Mouse (Mus musculus) lung, embryonic 16.5 days (tissue): ENCODE measurements around the gene Acadl. TPM values are rescaled to one million over a fixed set of nuclear protein-coding genes. Genes with fewer than 3 reads are reported as not detected.

Source experiments
- ATAC-seq: fragments of 200-750 bp; cut with Nextera tagmentation; 2 replicates; pipeline ENCODE4 v1.8.0; 2017; ENCODE audit warnings: low read depth, mild to moderate bottlenecking, moderate library complexity
- H3K27ac ChIP-seq: fragments of 300-500 bp; sonication (generic); 2 replicates; pipeline ENCODE4 v1.5.1; 2014; ENCODE audit warnings: mild to moderate bottlenecking, control low read depth, low read length
- H3K27me3 ChIP-seq: fragments of 300-500 bp; sonication (generic); 2 replicates; pipeline ENCODE4 v1.6.1; 2014; ENCODE audit warnings: low read depth, low read length, mixed read lengths; ENCODE audit not compliant: control insufficient read depth, insufficient read depth
- H3K36me3 ChIP-seq: fragments of 300-500 bp; sonication (generic); 2 replicates; pipeline ENCODE4 v1.6.1; 2014; ENCODE audit warnings: low read length; ENCODE audit not compliant: control insufficient read depth, insufficient read depth
- H3K4me1 ChIP-seq: fragments of 300-500 bp; sonication (generic); replicated peaks from 2 replicates; pipeline ENCODE4 v1.6.1; 2014; ENCODE audit warnings: low read length, mixed read lengths; ENCODE audit not compliant: control insufficient read depth, insufficient read depth
- H3K4me2 ChIP-seq: fragments of 300-500 bp; sonication (generic); 2 replicates; pipeline ENCODE4 v1.6.1; 2014; ENCODE audit warnings: low read depth, low read length, control low read depth
- H3K4me3 ChIP-seq: fragments of 300-500 bp; sonication (generic); 2 replicates; pipeline ENCODE4 v1.5.1; 2014; ENCODE audit warnings: mild to moderate bottlenecking, low read length, control low read depth
- H3K9ac ChIP-seq: fragments of 300-500 bp; sonication (generic); 2 replicates; pipeline ENCODE4 v1.6.1; 2014; ENCODE audit warnings: low read length, control low read depth
- H3K9me3 ChIP-seq: fragments of 300-500 bp; sonication (generic); 2 replicates; pipeline ENCODE4 v1.6.1; 2016; ENCODE audit warnings: low read length; ENCODE audit not compliant: control insufficient read depth
- WGBS: fragments of 180-500 bp; shearing (Covaris S2); extraction: QIAGEN DNeasy Blood & Tissue Kit; methylation state at CpG from one replicate; pipeline ENCODE4 v1.1.7; 2014; 5-methylcytosine and 5-hydroxymethylcytosine counted together
- polyA plus RNA-seq: library from polyadenylated mRNA; unstranded; fragments of >200 nt; fragmentation: Nextera tagmentation; extraction: Ambion mirVana; gene quantifications from 2 replicates; pipeline ENCODE4 v1.2.1, GENCODE M21; 2015

Gene Acadl
- polyA plus RNA-seq, 1 experiment from 2014 or later = 197 TPM

GRCm38 (mm10) chr1:66829400-66830080, 33.5 kb downstream of the Acadl start:
- ATAC-seq = 0 out of 2 replicates have a peak, but pooled peaks have one; percentile 29
- 47% methylated on average over 9 of the region's 9 CpGs for WGBS
- H3K4me3 ChIP-seq = no peak overlapping the region
- no peaks in the 10 kb centered on the region; the same call in 1 of the 2 replicates for H3K36me3 ChIP-seq
- no peaks in the 10 kb centered on the region for H3K9me3 ChIP-seq
- H3K9ac ChIP-seq = no peak overlapping the region
- peak overlapping the region; percentile 21 for H3K27ac ChIP-seq
- H3K4me1 ChIP-seq = peaks cover 13% of the 10 kb centered on the region; the same call in 1 of the 2 replicates
- no peaks in the 10 kb centered on the region for H3K27me3 ChIP-seq
- H3K4me2 ChIP-seq = no peak overlapping the region

GRCm38 (mm10) chr1:66821966-66822365, 41.1 kb downstream of the Acadl start:
- 62% methylated on average over 9 of the region's 9 CpGs for WGBS
- Histone ChIP-seq H3K4me3 (no peak overlapping the region), H3K27me3 (no peaks in the 10 kb centered on the region), H3K9me3 (no peaks in the 10 kb centered on the region), H3K36me3 (no peaks in the 10 kb centered on the region), H3K27ac (no peak overlapping the region), H3K4me2 (no peak overlapping the region), H3K9ac (no peak overlapping the region), H3K4me1 (peaks cover 4% of the 10 kb centered on the region)
- ATAC-seq = no peak

GRCm38 (mm10) chr1:66820241-66820640, 42.8 kb downstream of the Acadl start:
- H3K4me2 ChIP-seq = 0 out of 2 replicates have a peak overlapping the region, but pooled peaks have one; percentile 1
- H3K4me1 ChIP-seq = peaks cover 5% of the 10 kb centered on the region
- WGBS = 7% methylated on average over 7 of the region's 7 CpGs
- H3K27me3 ChIP-seq = no peaks in the 10 kb centered on the region
- no peaks in the 10 kb centered on the region for H3K36me3 ChIP-seq
- H3K4me3 ChIP-seq = no peak overlapping the region
- no peaks in the 10 kb centered on the region for H3K9me3 ChIP-seq
- no peak for ATAC-seq
- H3K9ac ChIP-seq = peak overlapping the region; percentile 0; the same call in 1 of the 2 replicates
- H3K27ac ChIP-seq = no peak overlapping the region

- ATAC-seq = peak; percentile 32
- no peaks in the 10 kb centered on the region for H3K27me3 ChIP-seq
- no peaks in the 10 kb centered on the region for H3K36me3 ChIP-seq
- peak overlapping the region; percentile 94 for H3K4me2 ChIP-seq
- peaks cover 10% of the 10 kb centered on the region for H3K4me1 ChIP-seq
- WGBS = under 1% methylated on average over 20 of the region's 20 CpGs
- H3K4me3 ChIP-seq = peak overlapping the region; percentile 74
- peak overlapping the region; percentile 80 for H3K27ac ChIP-seq
- H3K9ac ChIP-seq = peak overlapping the region; percentile 93
- H3K9me3 ChIP-seq = no peaks in the 10 kb centered on the region
Measured at GRCm38 (mm10) chr1:66817865-66818315, 45.2 kb downstream of the Acadl start.

GRCm38 (mm10) chr1:66817453-66817839, 45.6 kb downstream of the Acadl start, which contains the start of gene Kansl1l:
Kansl1l (minus strand) TSS chr1:66817562.
- Histone ChIP-seq H3K36me3 (no peaks in the 10 kb centered on the region), H3K4me2 (peak within 1 kb of the TSS; percentile 94), H3K9ac (peak within 1 kb of the TSS; percentile 93), H3K9me3 (no peaks in the 10 kb centered on the region), H3K4me1 (peaks cover 10% of the 10 kb centered on the region), H3K27ac (peak within 1 kb of the TSS; percentile 97), H3K27me3 (no peaks in the 10 kb centered on the region), H3K4me3 (peak within 1 kb of the TSS; percentile 74)
- 0% methylated on average over 24 of the region's 56 CpGs for WGBS
- peak; percentile 91 for ATAC-seq

GRCm38 (mm10) chr1:66816837-66817452, 46.1 kb downstream of the Acadl start:
- 0% methylated on average over 27 of the region's 63 CpGs for WGBS
- H3K9ac ChIP-seq = peak overlapping the region; percentile 93
- no peaks in the 10 kb centered on the region for H3K36me3 ChIP-seq
- peak overlapping the region; percentile 83 for H3K4me2 ChIP-seq
- peak overlapping the region; percentile 74 for H3K4me3 ChIP-seq
- no peaks in the 10 kb centered on the region for H3K27me3 ChIP-seq
- ATAC-seq = peak; percentile 87
- peak overlapping the region; percentile 97 for H3K27ac ChIP-seq
- H3K4me1 ChIP-seq = peaks cover 10% of the 10 kb centered on the region
- H3K9me3 ChIP-seq = no peaks in the 10 kb centered on the region

GRCm38 (mm10) chr1:66815941-66816777, 46.9 kb downstream of the Acadl start:
- Histone ChIP-seq H3K4me2 (peak overlapping the region; percentile 83), H3K9me3 (no peaks in the 10 kb centered on the region), H3K27me3 (no peaks in the 10 kb centered on the region), H3K27ac (peak overlapping the region; percentile 97), H3K4me3 (peak overlapping the region; percentile 74), H3K36me3 (no peaks in the 10 kb centered on the region), H3K4me1 (peaks cover 10% of the 10 kb centered on the region), H3K9ac (peak overlapping the region; percentile 82)
- ATAC-seq = peak; percentile 23
- WGBS = under 1% methylated on average over 39 of the region's 39 CpGs

GRCm38 (mm10) chr1:66814756-66815155, 48.3 kb downstream of the Acadl start:
- Histone ChIP-seq H3K4me1 (peaks cover 11% of the 10 kb centered on the region), H3K36me3 (no peaks in the 10 kb centered on the region), H3K4me2 (peak overlapping the region; percentile 62), H3K27me3 (no peaks in the 10 kb centered on the region), H3K4me3 (peak overlapping the region; percentile 35), H3K9me3 (no peaks in the 10 kb centered on the region), H3K27ac (no peak overlapping the region), H3K9ac (no peak overlapping the region; the same call in none of the 2 replicates)
- ATAC-seq = no peak
- 16% methylated on average over 8 of the region's 8 CpGs for WGBS
